Mouse (Mus musculus) intestine, embryonic 16.5 days (tissue): ENCODE results near the gene Me1. TPM values are rescaled to one million over a fixed set of nuclear protein-coding genes. Genes with fewer than 3 reads are reported as not detected.

Experiments
- ATAC-seq: fragments of 200-750 bp; cut with Nextera tagmentation; 2 replicates; pipeline ENCODE4 v1.8.0; 2017; ENCODE audit warnings: moderate TSS enrichment, moderate library complexity
- H3K27ac ChIP-seq: fragments of 300-500 bp; sonication (generic); 2 replicates; pipeline ENCODE4 v1.5.1; 2014; ENCODE audit warnings: mild to moderate bottlenecking, low read length
- H3K27me3 ChIP-seq: fragments of 300-500 bp; sonication (generic); replicated peaks from 2 replicates; pipeline ENCODE4 v1.6.1; 2014; ENCODE audit warnings: low read length, control low read depth, mixed read lengths; ENCODE audit not compliant: control insufficient read depth, insufficient read depth
- H3K36me3 ChIP-seq: fragments of 300-500 bp; sonication (generic); 2 replicates; pipeline ENCODE4 v1.6.1; 2014; ENCODE audit warnings: low read length, control low read depth; ENCODE audit not compliant: control insufficient read depth, insufficient read depth
- H3K4me1 ChIP-seq: fragments of 300-500 bp; sonication (generic); 2 replicates; pipeline ENCODE4 v1.6.1; 2014; ENCODE audit warnings: low read length, control low read depth, mixed read lengths; ENCODE audit not compliant: control insufficient read depth, insufficient read depth
- H3K4me2 ChIP-seq: fragments of 300-500 bp; sonication (generic); 2 replicates; pipeline ENCODE4 v1.6.1; 2014; ENCODE audit warnings: low read depth, low read length, control low read depth
- H3K4me3 ChIP-seq: fragments of 300-500 bp; sonication (generic); 2 replicates; pipeline ENCODE4 v1.5.1; 2014; ENCODE audit warnings: mild to moderate bottlenecking, low read length
- H3K9ac ChIP-seq: fragments of 300-500 bp; sonication (generic); 2 replicates; pipeline ENCODE4 v1.6.1; 2014; ENCODE audit warnings: low read depth, low read length
- H3K9me3 ChIP-seq: fragments of 300-500 bp; sonication (generic); 2 replicates; pipeline ENCODE4 v1.6.1; 2016; ENCODE audit warnings: low read length, control low read depth; ENCODE audit not compliant: control insufficient read depth
- WGBS: fragments of 180-500 bp; shearing (Covaris S2); extraction: QIAGEN DNeasy Blood & Tissue Kit; methylation state at CpG from one replicate; pipeline ENCODE4 v1.1.7; 2014; 5-methylcytosine and 5-hydroxymethylcytosine counted together
- polyA plus RNA-seq: library from polyadenylated mRNA; unstranded; fragments of >200 nt; fragmentation: Nextera tagmentation; extraction: Ambion mirVana; gene quantifications from 2 replicates; pipeline ENCODE4 v1.2.1, GENCODE M21; 2015

The Me1 gene
- polyA plus RNA-seq, 1 experiment from 2014 or later, result 23.5 TPM

DNA sequence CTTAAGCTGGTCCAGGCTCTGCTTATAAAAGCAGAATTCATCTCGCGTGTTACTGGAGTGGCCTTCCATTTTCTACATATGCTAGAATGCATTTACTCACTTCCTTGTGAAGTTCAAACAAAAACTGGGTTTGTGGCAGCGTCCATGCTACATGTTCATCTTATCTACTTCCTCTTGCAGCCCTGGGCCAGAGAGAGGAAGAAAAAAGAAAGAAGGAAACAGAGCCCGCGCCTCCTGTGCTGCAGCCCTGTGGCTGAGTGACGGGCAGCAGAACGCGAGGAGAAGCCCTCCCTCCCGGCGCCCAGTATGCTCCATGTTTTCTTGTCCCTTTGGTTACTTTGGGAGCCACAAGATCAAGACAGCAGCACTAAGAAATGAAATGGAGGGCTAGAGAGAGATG, 116.1 kb downstream of the Me1 start:
- H3K9me3 ChIP-seq, result no peaks in the 10 kb centered on the region
- H3K9ac ChIP-seq, result no peak overlapping the region
- 79% methylated on average over 10 of the region's 10 CpGs for WGBS
- no peaks in the 10 kb centered on the region for H3K4me1 ChIP-seq
- H3K27me3 ChIP-seq, result no peaks in the 10 kb centered on the region
- no peak overlapping the region for H3K4me2 ChIP-seq
- no peak for ATAC-seq
- H3K4me3 ChIP-seq, result no peak overlapping the region
- H3K27ac ChIP-seq, result no peak overlapping the region
- no peaks in the 10 kb centered on the region for H3K36me3 ChIP-seq

DNA sequence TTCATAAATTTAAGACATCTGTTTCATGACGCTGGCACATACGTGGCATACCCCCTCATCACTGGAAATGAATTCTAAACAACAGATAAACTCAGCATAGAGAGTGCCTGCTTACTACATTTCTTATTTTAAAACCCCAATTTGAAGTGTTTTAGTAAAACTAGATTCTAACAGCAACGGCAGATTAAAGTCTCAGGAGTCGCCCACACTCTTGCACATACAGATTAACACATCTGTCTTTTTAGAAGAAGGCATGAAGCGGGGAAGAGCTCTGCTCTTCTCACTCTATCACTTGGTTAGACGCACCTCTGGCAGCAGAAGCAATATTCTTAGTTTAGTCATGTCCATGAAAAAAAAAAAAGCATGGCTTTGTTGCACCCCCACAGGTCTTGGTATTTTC, 120.6 kb downstream of the Me1 start:
- Histone ChIP-seq H3K4me2 (no peak overlapping the region), H3K9ac (no peak overlapping the region), H3K9me3 (no peaks in the 10 kb centered on the region), H3K27me3 (no peaks in the 10 kb centered on the region), H3K4me1 (peaks cover 14% of the 10 kb centered on the region), H3K36me3 (no peaks in the 10 kb centered on the region), H3K27ac (no peak overlapping the region), H3K4me3 (no peak overlapping the region)
- 91% methylated on average over 6 of the region's 6 CpGs for WGBS
- no peak for ATAC-seq

DNA sequence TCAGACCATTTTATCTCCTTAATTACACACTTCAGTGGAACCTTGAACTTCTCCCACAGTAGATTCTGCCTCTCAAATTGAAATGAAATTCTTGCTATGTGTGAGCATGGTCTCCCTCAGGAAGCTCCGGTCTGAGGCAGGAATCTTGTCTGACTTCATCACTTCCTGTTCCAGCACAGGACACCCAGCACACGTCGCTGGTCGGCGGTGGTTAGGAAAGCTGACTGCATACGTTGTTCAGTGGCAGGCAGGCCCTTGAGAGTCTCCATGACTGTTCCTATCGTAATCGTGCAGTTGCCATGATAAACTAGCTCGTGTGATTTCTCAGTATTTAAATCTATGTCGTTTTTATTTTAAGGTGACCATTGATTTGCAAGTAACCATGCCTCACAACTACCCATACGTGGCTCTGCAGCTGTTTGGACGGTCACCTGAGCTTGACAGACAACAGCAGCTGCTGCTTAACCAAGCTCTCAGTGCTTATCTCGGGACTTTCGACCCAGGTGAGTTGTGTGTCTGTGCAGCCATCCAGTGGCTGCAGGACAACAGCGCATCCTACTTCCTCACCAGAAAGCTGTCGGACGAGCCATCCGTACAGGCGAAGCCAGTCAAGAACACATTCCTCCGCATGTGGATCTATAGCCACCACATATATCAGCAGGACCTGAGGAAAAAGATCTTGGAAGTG, 122.0 kb downstream of the Me1 start:
- H3K27ac ChIP-seq, result no peak overlapping the region
- no peak for ATAC-seq
- no peak overlapping the region for H3K4me2 ChIP-seq
- no peaks in the 10 kb centered on the region for H3K9me3 ChIP-seq
- H3K36me3 ChIP-seq, result no peaks in the 10 kb centered on the region
- H3K27me3 ChIP-seq, result no peaks in the 10 kb centered on the region
- peaks cover 23% of the 10 kb centered on the region for H3K4me1 ChIP-seq
- no peak overlapping the region for H3K4me3 ChIP-seq
- H3K9ac ChIP-seq, result no peak overlapping the region
- 75% methylated on average over 20 of the region's 20 CpGs for WGBS

DNA sequence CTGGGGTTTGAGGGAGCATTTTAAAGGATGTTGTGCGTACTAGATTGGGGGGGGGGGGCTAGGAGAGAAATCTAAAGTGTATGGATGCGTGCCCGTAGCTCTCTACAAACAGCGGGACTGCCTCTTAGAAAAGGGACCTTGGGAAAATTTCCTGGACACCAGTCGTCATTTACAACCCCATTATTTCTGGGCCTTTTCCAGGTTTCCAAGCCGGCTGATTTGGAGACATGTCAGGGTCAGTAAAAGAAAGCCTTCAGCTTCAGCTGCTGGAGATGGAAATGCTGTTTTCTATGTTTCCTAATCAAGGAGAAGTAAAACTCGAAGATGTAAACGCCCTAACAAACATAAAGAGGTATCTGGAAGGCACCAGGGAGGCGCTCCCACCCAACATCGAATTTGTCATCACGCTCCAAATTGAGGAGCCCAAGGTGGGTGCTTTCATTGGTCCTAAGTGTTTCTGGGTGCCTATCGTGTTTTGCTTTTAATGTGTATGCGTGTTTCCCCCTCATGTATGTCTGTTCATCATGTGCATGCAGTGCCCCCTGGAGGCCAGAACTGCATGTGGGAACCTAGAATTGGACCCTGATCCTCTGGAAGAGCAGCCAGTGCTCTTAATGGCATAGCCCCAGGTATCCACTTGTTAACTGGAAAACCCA, 123.0 kb downstream of the Me1 start:
- peak overlapping the region; percentile 84 for H3K4me3 ChIP-seq
- H3K4me2 ChIP-seq, result peak overlapping the region; percentile 94
- H3K9ac ChIP-seq, result peak overlapping the region; percentile 70
- no peaks in the 10 kb centered on the region for H3K27me3 ChIP-seq
- no peaks in the 10 kb centered on the region for H3K36me3 ChIP-seq
- H3K4me1 ChIP-seq, result peaks cover 24% of the 10 kb centered on the region
- 9% methylated on average over 13 of the region's 13 CpGs for WGBS
- no peak for ATAC-seq
- no peak overlapping the region for H3K27ac ChIP-seq
- H3K9me3 ChIP-seq, result no peaks in the 10 kb centered on the region

DNA sequence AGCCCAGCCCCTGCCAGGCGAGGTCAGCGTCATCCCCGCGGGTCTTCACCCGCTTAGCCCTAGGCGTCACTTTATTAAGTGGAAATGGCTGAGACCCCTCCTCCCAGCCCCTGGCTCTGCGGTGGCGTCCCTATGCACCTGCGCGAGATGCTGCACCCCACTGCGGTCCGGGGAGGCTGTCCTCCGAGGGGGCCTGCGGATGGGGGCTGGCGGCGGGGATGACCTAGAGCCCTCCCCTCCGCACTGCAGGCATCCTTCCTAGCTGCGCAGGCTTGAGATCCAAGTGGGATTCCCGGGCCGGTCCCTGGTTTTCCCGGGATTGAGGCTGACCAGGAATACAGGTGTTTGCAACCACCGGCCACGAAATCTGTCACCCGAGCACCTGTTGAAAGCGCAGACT, 123.6 kb downstream of the Me1 start:
- peaks cover 24% of the 10 kb centered on the region for H3K4me1 ChIP-seq
- no peaks in the 10 kb centered on the region for H3K9me3 ChIP-seq
- H3K4me2 ChIP-seq, result peak overlapping the region; percentile 94
- H3K27ac ChIP-seq, result no peak overlapping the region
- no peaks in the 10 kb centered on the region for H3K36me3 ChIP-seq
- peak overlapping the region; percentile 84 for H3K4me3 ChIP-seq
- no peaks in the 10 kb centered on the region for H3K27me3 ChIP-seq
- peak; percentile 52 for ATAC-seq
- WGBS, result 2% methylated on average over 25 of the region's 25 CpGs
- peak overlapping the region; percentile 70 for H3K9ac ChIP-seq

- H3K9me3 ChIP-seq, result no peaks in the 10 kb centered on the region
Measured at GRCm38 (mm10) chr9:86571540-86572135, 124.1 kb downstream of the Me1 start, which contains the start of the genes Pgm3 and Rwdd2a. Gene Pgm3, minus strand, starts transcription at chr9:86571842. Gene Rwdd2a, plus strand, starts transcription at chr9:86571991.

DNA sequence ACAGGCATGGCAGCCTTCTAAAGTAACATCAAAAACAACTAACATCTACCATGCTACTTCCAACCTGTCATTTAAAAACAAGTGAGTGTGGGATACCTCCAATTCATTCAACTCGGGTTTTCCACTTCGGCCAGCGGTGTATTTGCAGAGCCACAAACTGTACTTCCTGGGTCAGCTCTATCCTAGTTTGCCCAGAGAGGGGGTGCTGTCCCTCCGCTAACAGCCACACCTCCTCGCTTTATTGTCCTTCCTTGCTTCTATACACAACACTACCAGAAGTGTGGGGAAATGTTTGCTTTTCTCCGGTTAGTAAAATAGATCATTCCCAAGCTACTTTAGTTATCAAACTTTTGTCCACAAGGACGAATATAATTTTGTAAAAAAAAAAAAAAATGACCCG, 124.8 kb downstream of the Me1 start:
- H3K4me1 ChIP-seq, result peaks cover 24% of the 10 kb centered on the region
- no peaks in the 10 kb centered on the region for H3K27me3 ChIP-seq
- H3K27ac ChIP-seq, result 0 out of 2 replicates have a peak overlapping the region, but pooled peaks have one; percentile 7
- H3K9me3 ChIP-seq, result no peaks in the 10 kb centered on the region
- peak; percentile 28; the same call in 1 of the 2 replicates for ATAC-seq
- no peaks in the 10 kb centered on the region for H3K36me3 ChIP-seq
- H3K9ac ChIP-seq, result peak overlapping the region; percentile 83
- 3% methylated on average over 8 of the region's 8 CpGs for WGBS
- H3K4me3 ChIP-seq, result peak overlapping the region; percentile 84
- peak overlapping the region; percentile 55 for H3K4me2 ChIP-seq

More at GRCm38 (mm10) chr9:86571540-86572135, 124.1 kb downstream of the Me1 start, which contains the start of the genes Pgm3 and Rwdd2a:
- H3K4me2 ChIP-seq, result peak within 1 kb of the TSS; percentile 94
- peaks cover 24% of the 10 kb centered on the region for H3K4me1 ChIP-seq
- H3K9ac ChIP-seq, result peak within 1 kb of the TSS; percentile 83
- under 1% methylated on average over 59 of the region's 59 CpGs for WGBS
- peak; percentile 96 for ATAC-seq
- H3K27ac ChIP-seq, result peak within 1 kb of the TSS; percentile 87
- H3K36me3 ChIP-seq, result no peaks in the 10 kb centered on the region
- peak within 1 kb of the TSS; percentile 84 for H3K4me3 ChIP-seq
- H3K27me3 ChIP-seq, result no peaks in the 10 kb centered on the region

GRCm38 (mm10) chr9:86570261-86570890, 125.4 kb downstream of the Me1 start:
- Histone ChIP-seq H3K4me1 (peaks cover 24% of the 10 kb centered on the region), H3K36me3 (no peaks in the 10 kb centered on the region; the same call in 1 of the 2 replicates), H3K9me3 (no peaks in the 10 kb centered on the region), H3K27me3 (no peaks in the 10 kb centered on the region), H3K4me2 (peak overlapping the region; percentile 55), H3K9ac (0 out of 2 replicates have a peak overlapping the region, but pooled peaks have one; percentile 83), H3K27ac (0 out of 2 replicates have a peak overlapping the region, but pooled peaks have one; percentile 7), H3K4me3 (peak overlapping the region; percentile 84)
- ATAC-seq, result no peak
- 74% methylated on average over 10 of the region's 10 CpGs for WGBS
